Mouse (Mus musculus): ENCODE data around the gene Mrpl53.

Gene Mrpl53

GRCm38 (mm10) chr6:83155552-83156238 is 46.9 kb downstream of the Mrpl53 start:
- DNase-seq = peak; percentile 33

- DNase-seq = peak; percentile 74
Measured at GRCm38 (mm10) chr6:83156259-83156684, 47.4 kb downstream of the Mrpl53 start, which contains the start of the genes Wdr54 and 1700003E16Rik. TSS of gene Wdr54 (minus strand) at chr6:83156397. TSS of gene 1700003E16Rik (plus strand) at chr6:83156404.

- peak; percentile 54 for DNase-seq
Measured at GRCm38 (mm10) chr6:83159456-83159855, 50.6 kb downstream of the Mrpl53 start.

Measured in kidney, postnatal 10 days (tissue).